Mouse (Mus musculus): ENCODE results near the gene Zfp579. TPM values are rescaled to one million over a fixed set of nuclear protein-coding genes. Genes with fewer than 3 reads are reported as not detected.
"Not testable (repeated sequence)": the region's sequence is repeated elsewhere in the genome, so short reads cannot be mapped to it uniquely, and the experiment has no call there.

Zfp579 gene
- polyA plus RNA-seq, 1 experiment from 2014 or later, result 77.2 TPM

GRCm38 (mm10) chr7:5029543-5029942, 33.6 kb upstream of the Zfp579 start:
- WGBS, result 96% methylated on average over 22 of the region's 22 CpGs
- no peak overlapping the region for H3K4me2 ChIP-seq

GRCm38 (mm10) chr7:5021197-5021596, 25.2 kb upstream of the Zfp579 start:
- peak overlapping the region; percentile 91 for H3K27ac ChIP-seq
- H3K4me2 ChIP-seq, result peak overlapping the region; percentile 74
- no peaks in the 10 kb centered on the region for H3K9me3 ChIP-seq
- no peaks in the 10 kb centered on the region for H3K36me3 ChIP-seq (replicated peaks)
- H3K4me3 ChIP-seq, result peak overlapping the region; percentile 74
- no peak for ATAC-seq (replicated peaks)
- peaks cover 17% of the 10 kb centered on the region for H3K4me1 ChIP-seq
- 48% methylated on average over 5 of the region's 5 CpGs for WGBS
- no peaks in the 10 kb centered on the region for H3K27me3 ChIP-seq (replicated peaks)
- peak overlapping the region; percentile 81 for H3K9ac ChIP-seq

More at GRCm38 (mm10) chr7:5029543-5029942, 33.6 kb upstream of the Zfp579 start:
- Histone ChIP-seq H3K27ac (no peak overlapping the region), H3K9ac (no peak overlapping the region), H3K36me3 (replicated peaks) (peaks cover 48% of the 10 kb centered on the region), H3K27me3 (replicated peaks) (no peaks in the 10 kb centered on the region), H3K9me3 (peaks cover 17% of the 10 kb centered on the region), H3K4me1 (no peaks in the 10 kb centered on the region), H3K4me3 (no peak overlapping the region)
- no peak for ATAC-seq (replicated peaks)

GRCm38 (mm10) chr7:5020685-5021084, 24.7 kb upstream of the Zfp579 start:
- peak overlapping the region; percentile 81 for H3K9ac ChIP-seq
- peak; percentile 57 for ATAC-seq (replicated peaks)
- H3K4me3 ChIP-seq, result peak overlapping the region; percentile 74
- H3K9me3 ChIP-seq, result no peaks in the 10 kb centered on the region
- peaks cover 22% of the 10 kb centered on the region for H3K4me1 ChIP-seq
- WGBS, result 1% methylated on average over 14 of the region's 15 CpGs
- peak overlapping the region; percentile 74 for H3K4me2 ChIP-seq
- no peaks in the 10 kb centered on the region for H3K36me3 ChIP-seq (replicated peaks)
- no peaks in the 10 kb centered on the region for H3K27me3 ChIP-seq (replicated peaks)
- peak overlapping the region; percentile 91 for H3K27ac ChIP-seq

- peak; percentile 89 for ATAC-seq (replicated peaks)
- WGBS, result under 1% methylated on average over 48 of the region's 49 CpGs
- Histone ChIP-seq H3K27me3 (replicated peaks) (no peaks in the 10 kb centered on the region), H3K4me1 (peaks cover 22% of the 10 kb centered on the region), H3K27ac (peak within 1 kb of the TSS; percentile 91), H3K9ac (peak within 1 kb of the TSS; percentile 81), H3K4me2 (peak within 1 kb of the TSS; percentile 74), H3K9me3 (no peaks in the 10 kb centered on the region), H3K4me3 (peak within 1 kb of the TSS; percentile 74), H3K36me3 (replicated peaks) (no peaks in the 10 kb centered on the region)
These were observed 24.2 kb upstream of the Zfp579 start, which contains the start of the genes Zfp865 and Ccdc106 for GRCm38 (mm10) chr7:5020000-5020681. Gene Zfp865 (plus strand): TSS chr7:5020376. Gene Ccdc106 (plus strand): TSS chr7:5020553.

- Histone ChIP-seq H3K4me2 (peak overlapping the region; percentile 74), H3K4me1 (peaks cover 22% of the 10 kb centered on the region), H3K4me3 (peak overlapping the region; percentile 74), H3K27ac (peak overlapping the region; percentile 91)
- not testable (repeated sequence) for H3K36me3 ChIP-seq (replicated peaks); H3K9me3 ChIP-seq; H3K9ac ChIP-seq; ATAC-seq (replicated peaks); H3K27me3 ChIP-seq (replicated peaks)
- WGBS, result 22% methylated on average over 8 of the region's 8 CpGs
These were observed 23.6 kb upstream of the Zfp579 start for GRCm38 (mm10) chr7:5019576-5019975.

GRCm38 (mm10) chr7:5017931-5018330, 22.0 kb upstream of the Zfp579 start:
- no peaks in the 10 kb centered on the region for H3K27me3 ChIP-seq (replicated peaks)
- ATAC-seq (replicated peaks), result no peak
- no peaks in the 10 kb centered on the region for H3K36me3 ChIP-seq (replicated peaks)
- no peak overlapping the region for H3K9ac ChIP-seq
- no peak overlapping the region for H3K4me3 ChIP-seq
- peaks cover 26% of the 10 kb centered on the region for H3K4me1 ChIP-seq
- no peak overlapping the region for H3K4me2 ChIP-seq
- H3K9me3 ChIP-seq, result no peaks in the 10 kb centered on the region
- H3K27ac ChIP-seq, result no peak overlapping the region
- 98% methylated on average over 21 of the region's 21 CpGs for WGBS

- Histone ChIP-seq H3K4me3 (no peak overlapping the region), H3K4me1 (peaks cover 26% of the 10 kb centered on the region), H3K27ac (no peak overlapping the region), H3K9ac (no peak overlapping the region), H3K4me2 (no peak overlapping the region), H3K27me3 (replicated peaks) (no peaks in the 10 kb centered on the region), H3K9me3 (no peaks in the 10 kb centered on the region), H3K36me3 (replicated peaks) (peaks cover 4% of the 10 kb centered on the region; the same call in 1 of the 2 replicates)
- ATAC-seq (replicated peaks), result no peak
- WGBS, result 90% methylated on average over 16 of the region's 16 CpGs
These were observed 21.4 kb upstream of the Zfp579 start for GRCm38 (mm10) chr7:5017352-5017751.

- Histone ChIP-seq H3K9ac (no peak overlapping the region), H3K9me3 (no peaks in the 10 kb centered on the region), H3K27me3 (replicated peaks) (no peaks in the 10 kb centered on the region), H3K36me3 (replicated peaks) (peaks cover 7% of the 10 kb centered on the region), H3K27ac (no peak overlapping the region), H3K4me2 (no peak overlapping the region), H3K4me3 (no peak overlapping the region), H3K4me1 (peaks cover 26% of the 10 kb centered on the region)
- WGBS, result 96% methylated on average over 2 of the region's 2 CpGs
- ATAC-seq (replicated peaks), result no peak
These were observed 21.0 kb upstream of the Zfp579 start for GRCm38 (mm10) chr7:5016920-5017319.

GRCm38 (mm10) chr7:5016057-5016456, 20.1 kb upstream of the Zfp579 start:
- 70% methylated on average over 3 of the region's 3 CpGs for WGBS
- no peaks in the 10 kb centered on the region for H3K27me3 ChIP-seq (replicated peaks)

GRCm38 (mm10) chr7:5015118-5016001, 19.4 kb upstream of the Zfp579 start, which contains the start of gene Gm44973:
Gene Gm44973 (plus strand): TSS chr7:5015496.
- WGBS, result under 1% methylated on average over 73 of the region's 76 CpGs
- Histone ChIP-seq H3K27me3 (replicated peaks) (no peaks in the 10 kb centered on the region), H3K9me3 (no peaks in the 10 kb centered on the region), H3K4me1 (peaks cover 15% of the 10 kb centered on the region), H3K36me3 (replicated peaks) (peaks cover 22% of the 10 kb centered on the region), H3K4me2 (peak within 1 kb of the TSS; percentile 57), H3K27ac (peak within 1 kb of the TSS; percentile 98), H3K4me3 (peak within 1 kb of the TSS; percentile 84), H3K9ac (peak within 1 kb of the TSS; percentile 87)
- peak; percentile 83 for ATAC-seq (replicated peaks)

More at GRCm38 (mm10) chr7:5016057-5016456, 20.1 kb upstream of the Zfp579 start:
- Histone ChIP-seq H3K27ac (peak overlapping the region; percentile 98), H3K4me3 (peak overlapping the region; percentile 84), H3K4me2 (peak overlapping the region; percentile 57), H3K36me3 (replicated peaks) (peaks cover 15% of the 10 kb centered on the region), H3K9me3 (no peaks in the 10 kb centered on the region), H3K9ac (peak overlapping the region; percentile 61), H3K4me1 (peaks cover 18% of the 10 kb centered on the region)
- ATAC-seq (replicated peaks), result no peak

- peak within 1 kb of the TSS; percentile 84 for H3K4me3 ChIP-seq
- H3K9ac ChIP-seq, result peak within 1 kb of the TSS; percentile 87
- H3K36me3 ChIP-seq (replicated peaks), result peaks cover 30% of the 10 kb centered on the region
- ATAC-seq (replicated peaks), result peak; percentile 87
- no peaks in the 10 kb centered on the region for H3K9me3 ChIP-seq
- WGBS, result under 1% methylated on average over 42 of the region's 42 CpGs
- H3K27me3 ChIP-seq (replicated peaks), result no peaks in the 10 kb centered on the region
- peak within 1 kb of the TSS; percentile 57 for H3K4me2 ChIP-seq
- H3K27ac ChIP-seq, result peak within 1 kb of the TSS; percentile 98
- peaks cover 14% of the 10 kb centered on the region for H3K4me1 ChIP-seq
These were observed 18.5 kb upstream of the Zfp579 start, which contains the start of the genes Zfp524 and Fiz1 for GRCm38 (mm10) chr7:5014251-5015117. Gene Zfp524 (plus strand): TSS chr7:5014415. Gene Fiz1 (minus strand): TSS chr7:5014697.
